Mouse (Mus musculus): ENCODE results near the gene Rhoh. TPM values are rescaled to one million over a fixed set of nuclear protein-coding genes. Genes with fewer than 3 reads are reported as not detected.

Gene Rhoh
- polyA plus RNA-seq, 1 experiment from 2014 or later = 0.50 TPM

DNA sequence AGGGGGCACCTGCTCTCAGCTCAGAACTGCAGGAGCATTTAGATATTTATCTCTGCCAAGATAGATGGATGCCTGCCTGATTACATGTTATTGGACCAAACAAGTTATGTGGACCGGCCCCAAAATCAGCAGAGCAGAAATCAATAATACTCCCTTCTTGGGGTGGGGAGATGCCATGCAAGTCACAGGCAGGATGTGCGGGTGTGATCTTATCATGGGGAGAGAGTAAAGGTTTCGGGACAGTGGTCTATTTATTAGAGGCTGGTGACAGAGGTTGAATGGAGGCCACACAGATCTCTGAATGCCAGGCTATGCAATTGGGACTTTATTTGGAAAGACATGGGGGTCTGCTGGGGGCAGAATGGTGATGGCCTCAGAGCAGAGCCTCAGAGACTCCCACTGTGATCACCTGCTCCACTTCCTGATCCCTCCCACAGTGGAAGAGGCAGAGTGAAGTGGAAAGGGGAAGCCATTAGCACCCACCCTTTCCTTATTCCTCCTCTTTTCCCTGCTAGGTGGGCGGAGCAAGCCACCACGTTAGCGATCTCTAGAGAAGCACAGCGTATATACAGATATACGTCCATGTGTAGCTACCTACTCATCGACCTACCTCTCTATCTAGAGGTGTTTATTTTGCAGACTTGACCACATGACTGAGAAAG is 60.6 kb downstream of the Rhoh start:
- Histone ChIP-seq H3K9ac (ENCODE audit: low read depth, low read length) (no peak overlapping the region), H3K4me1 (replicated peaks; ENCODE audit: insufficient read depth, low read length) (no peaks in the 10 kb centered on the region), H3K27ac (no peak overlapping the region), H3K27me3 (ENCODE audit: insufficient read depth, low read length) (no peaks in the 10 kb centered on the region), H3K4me3 (replicated peaks; ENCODE audit: low read depth, low read length) (no peak overlapping the region), H3K9me3 (replicated peaks; ENCODE audit: low read length) (no peaks in the 10 kb centered on the region), H3K36me3 (ENCODE audit: insufficient read depth, low read length) (no peaks in the 10 kb centered on the region), H3K4me2 (ENCODE audit: low read length) (no peak overlapping the region)
- TF ChIP-seq CTCF (IDR thresholded peaks at IDR 0.05; ENCODE audit: low read depth) = no peak
- WGBS = 68% methylated on average over 9 of the region's 9 CpGs
- no peak for ATAC-seq (replicated peaks; ENCODE audit: low FRiP score, low read depth)
- DNase-seq (ENCODE audit: low spot score) = no peak

- ATAC-seq (replicated peaks; ENCODE audit: low FRiP score, low read depth) (no peak), DNase-seq (ENCODE audit: low spot score) (no peak)
- no peak overlapping the region for H3K4me3 ChIP-seq (replicated peaks; ENCODE audit: low read depth, low read length)
- H3K27ac ChIP-seq = no peak overlapping the region
- TF ChIP-seq CTCF (IDR thresholded peaks at IDR 0.05; ENCODE audit: low read depth) = no peak
- no peaks in the 10 kb centered on the region for H3K27me3 ChIP-seq (ENCODE audit: insufficient read depth, low read length)
- no peaks in the 10 kb centered on the region for H3K9me3 ChIP-seq (replicated peaks; ENCODE audit: low read length)
- H3K4me2 ChIP-seq (ENCODE audit: low read length) = no peak overlapping the region
- H3K4me1 ChIP-seq (replicated peaks; ENCODE audit: insufficient read depth, low read length) = no peaks in the 10 kb centered on the region
- 83% methylated on average over 6 of the region's 6 CpGs for WGBS
- H3K36me3 ChIP-seq (ENCODE audit: insufficient read depth, low read length) = no peaks in the 10 kb centered on the region
- no peak overlapping the region for H3K9ac ChIP-seq (ENCODE audit: low read depth, low read length)
Measured at GRCm38 (mm10) chr5:65926666-65927065, 65.7 kb downstream of the Rhoh start.

GRCm38 (mm10) chr5:65929162-65929561 is 68.1 kb downstream of the Rhoh start:
- ATAC-seq (replicated peaks; ENCODE audit: low FRiP score, low read depth) (no peak), DNase-seq (ENCODE audit: low spot score) (no peak)
- TF ChIP-seq CTCF (IDR thresholded peaks at IDR 0.05; ENCODE audit: low read depth) = no peak
- H3K9ac ChIP-seq (ENCODE audit: low read depth, low read length) = no peak overlapping the region
- no peaks in the 10 kb centered on the region for H3K36me3 ChIP-seq (ENCODE audit: insufficient read depth, low read length)
- no peak overlapping the region for H3K4me2 ChIP-seq (ENCODE audit: low read length)
- H3K27ac ChIP-seq = no peak overlapping the region
- H3K4me1 ChIP-seq (replicated peaks; ENCODE audit: insufficient read depth, low read length) = no peaks in the 10 kb centered on the region
- no peak overlapping the region for H3K4me3 ChIP-seq (replicated peaks; ENCODE audit: low read depth, low read length)
- H3K9me3 ChIP-seq (replicated peaks; ENCODE audit: low read length) = no peaks in the 10 kb centered on the region
- 50% methylated on average over 7 of the region's 7 CpGs for WGBS
- no peaks in the 10 kb centered on the region for H3K27me3 ChIP-seq (ENCODE audit: insufficient read depth, low read length)

DNA sequence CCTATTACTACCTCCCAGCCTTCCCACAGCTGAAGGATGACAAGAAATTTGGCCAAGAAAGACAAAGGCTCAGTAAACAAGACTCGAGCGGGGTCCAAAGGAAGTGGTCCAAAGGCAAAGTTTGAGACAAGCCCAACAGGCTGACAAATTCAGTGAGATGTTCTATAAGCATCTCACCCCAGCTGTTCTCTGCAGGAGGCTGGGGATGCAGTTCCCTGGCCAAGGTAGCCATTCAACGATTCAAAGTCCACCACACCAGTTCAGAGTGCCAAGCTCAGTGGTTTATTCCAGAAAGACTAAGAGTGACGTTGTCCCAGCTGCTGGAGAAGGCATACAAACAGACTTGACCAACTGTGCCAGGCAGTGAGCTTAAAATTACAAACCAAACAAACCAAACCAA is 69.2 kb downstream of the Rhoh start:
- Histone ChIP-seq H3K4me2 (ENCODE audit: low read length) (no peak overlapping the region), H3K36me3 (ENCODE audit: insufficient read depth, low read length) (no peaks in the 10 kb centered on the region), H3K4me1 (replicated peaks; ENCODE audit: insufficient read depth, low read length) (no peaks in the 10 kb centered on the region), H3K27ac (no peak overlapping the region), H3K9ac (ENCODE audit: low read depth, low read length) (no peak overlapping the region), H3K4me3 (replicated peaks; ENCODE audit: low read depth, low read length) (no peak overlapping the region), H3K27me3 (ENCODE audit: insufficient read depth, low read length) (no peaks in the 10 kb centered on the region), H3K9me3 (replicated peaks; ENCODE audit: low read length) (no peaks in the 10 kb centered on the region)
- DNase-seq (ENCODE audit: low spot score) (no peak), ATAC-seq (replicated peaks; ENCODE audit: low FRiP score, low read depth) (no peak)
- 72% methylated on average over 4 of the region's 4 CpGs for WGBS
- TF ChIP-seq CTCF (IDR thresholded peaks at IDR 0.05; ENCODE audit: low read depth) = no peak

GRCm38 (mm10) chr5:65933258-65933657 is 72.2 kb downstream of the Rhoh start:
- Histone ChIP-seq H3K36me3 (ENCODE audit: insufficient read depth, low read length) (no peaks in the 10 kb centered on the region), H3K4me1 (replicated peaks; ENCODE audit: insufficient read depth, low read length) (no peaks in the 10 kb centered on the region)

DNA sequence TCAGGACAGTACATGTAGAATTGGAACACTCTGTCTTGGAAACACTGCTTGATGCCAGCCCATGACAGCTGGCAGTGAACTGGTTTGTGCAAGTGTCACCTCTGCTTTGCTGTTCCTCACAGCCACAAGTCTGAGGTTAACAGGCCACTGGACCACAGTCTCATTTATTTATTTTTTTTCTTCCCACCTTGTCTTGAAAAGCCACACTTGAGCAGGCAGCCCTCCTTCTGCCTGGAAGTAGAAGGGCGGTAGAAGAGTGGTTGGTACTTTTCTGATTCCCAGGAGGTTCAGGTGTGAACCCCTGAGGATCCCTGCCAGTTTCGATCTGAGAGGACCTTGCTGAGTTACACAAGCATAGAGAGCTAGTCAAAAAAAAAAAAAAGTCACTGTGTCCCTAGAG is 72.8 kb downstream of the Rhoh start:
- WGBS = 80% methylated on average over 2 of the region's 2 CpGs
- no peak overlapping the region for H3K9ac ChIP-seq (ENCODE audit: low read depth, low read length)
- ATAC-seq (replicated peaks; ENCODE audit: low FRiP score, low read depth) (no peak), DNase-seq (ENCODE audit: low spot score) (no peak)
- no peak for TF ChIP-seq CTCF (IDR thresholded peaks at IDR 0.05; ENCODE audit: low read depth)
- no peak overlapping the region for H3K4me3 ChIP-seq (replicated peaks; ENCODE audit: low read depth, low read length)
- H3K9me3 ChIP-seq (replicated peaks; ENCODE audit: low read length) = no peaks in the 10 kb centered on the region
- no peaks in the 10 kb centered on the region for H3K36me3 ChIP-seq (ENCODE audit: insufficient read depth, low read length)
- no peak overlapping the region for H3K27ac ChIP-seq
- H3K4me2 ChIP-seq (ENCODE audit: low read length) = no peak overlapping the region
- H3K27me3 ChIP-seq (ENCODE audit: insufficient read depth, low read length) = no peaks in the 10 kb centered on the region
- H3K4me1 ChIP-seq (replicated peaks; ENCODE audit: insufficient read depth, low read length) = no peaks in the 10 kb centered on the region

More at GRCm38 (mm10) chr5:65933258-65933657, 72.2 kb downstream of the Rhoh start:
- WGBS = 94% methylated on average over 4 of the region's 4 CpGs
- DNase-seq (ENCODE audit: low spot score) (no peak), ATAC-seq (replicated peaks; ENCODE audit: low FRiP score, low read depth) (no peak)
- H3K9me3 ChIP-seq (replicated peaks; ENCODE audit: low read length) = no peaks in the 10 kb centered on the region
- H3K9ac ChIP-seq (ENCODE audit: low read depth, low read length) = no peak overlapping the region
- H3K27ac ChIP-seq = no peak overlapping the region
- H3K27me3 ChIP-seq (ENCODE audit: insufficient read depth, low read length) = no peaks in the 10 kb centered on the region
- peak; percentile 5; the same call in 1 of the 2 replicates for TF ChIP-seq CTCF (IDR thresholded peaks at IDR 0.05; ENCODE audit: low read depth)
- no peak overlapping the region for H3K4me2 ChIP-seq (ENCODE audit: low read length)
- H3K4me3 ChIP-seq (replicated peaks; ENCODE audit: low read depth, low read length) = no peak overlapping the region

DNA sequence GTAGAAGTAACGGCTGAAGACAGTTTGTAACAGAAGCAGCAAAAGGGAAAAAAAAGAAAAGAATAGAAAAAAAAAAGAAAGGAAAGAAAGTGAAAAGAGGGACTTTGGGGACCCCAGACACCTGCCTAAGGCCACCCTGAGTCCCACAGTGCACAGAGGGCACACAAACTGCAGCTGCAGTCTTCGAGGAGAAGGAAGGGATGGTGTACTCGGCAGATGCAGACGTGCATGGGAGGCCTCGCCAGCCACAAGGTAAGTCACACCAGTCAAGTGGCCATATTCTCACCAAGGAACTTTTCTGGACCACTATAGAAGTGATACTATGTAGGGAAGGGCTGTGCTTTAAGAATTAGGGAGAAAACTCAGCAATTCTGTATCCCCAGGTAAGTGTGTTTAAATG is 73.8 kb downstream of the Rhoh start, which contains the start of gene Chrna9:
Gene Chrna9 (plus strand): TSS at position 139 of the 400 bp plus-strand sequence.
- H3K27ac ChIP-seq = no peak within 1 kb of the TSS
- no peaks in the 10 kb centered on the region for H3K9me3 ChIP-seq (replicated peaks; ENCODE audit: low read length)
- 82% methylated on average over 5 of the region's 5 CpGs for WGBS
- H3K36me3 ChIP-seq (ENCODE audit: insufficient read depth, low read length) = no peaks in the 10 kb centered on the region
- H3K4me2 ChIP-seq (ENCODE audit: low read length) = no peak within 1 kb of the TSS
- no peaks in the 10 kb centered on the region for H3K27me3 ChIP-seq (ENCODE audit: insufficient read depth, low read length)
- no peak within 1 kb of the TSS for H3K9ac ChIP-seq (ENCODE audit: low read depth, low read length)
- no peak for TF ChIP-seq CTCF (IDR thresholded peaks at IDR 0.05; ENCODE audit: low read depth)
- ATAC-seq (replicated peaks; ENCODE audit: low FRiP score, low read depth) = no peak
- no peaks in the 10 kb centered on the region for H3K4me1 ChIP-seq (replicated peaks; ENCODE audit: insufficient read depth, low read length)
- H3K4me3 ChIP-seq (replicated peaks; ENCODE audit: low read depth, low read length) = no peak within 1 kb of the TSS
- DNase-seq (ENCODE audit: low spot score) = no peak
